Comparison of ENCODE assay signal across 29 mouse cellular contexts in genomic region chr9:117065601-117066000, GRCm38 (mm10).
"Had no signal": no experiment of that assay in that cellular context is flagged by ENCODE, and none has a peak within 500 bp of the region (broad histone marks: within the 10 kb centered on the region; RNA-seq: fewer than 3 reads in every experiment).

No protein-coding gene starts in this region.

- H3K27me3 ChIP-seq: limb, embryonic 12.5 days; limb, embryonic 13.5 days; limb, embryonic 15.5 days; liver, embryonic 12.5 days; liver, embryonic 13.5 days; liver, embryonic 15.5 days; lung, embryonic 15.5 days; midbrain, embryonic 12.5 days; midbrain, embryonic 13.5 days; midbrain, embryonic 15.5 days; neural tube, embryonic 12.5 days; neural tube, embryonic 13.5 days had no signal

- H3K36me3 ChIP-seq: liver, embryonic 12.5 days; liver, embryonic 13.5 days; liver, embryonic 15.5 days; lung, embryonic 15.5 days; midbrain, embryonic 10.5 days; midbrain, embryonic 12.5 days; midbrain, embryonic 13.5 days; midbrain, embryonic 15.5 days; neural tube, embryonic 12.5 days had no signal

- ATAC-seq: liver, embryonic 12.5 days; liver, postnatal 0 days; lung, postnatal 0 days; midbrain, embryonic 13.5 days; midbrain, embryonic 15.5 days; midbrain, embryonic 16.5 days had no signal

- H3K27ac ChIP-seq: limb, embryonic 12.5 days; limb, embryonic 13.5 days; limb, embryonic 15.5 days; liver, embryonic 12.5 days; liver, embryonic 13.5 days; liver, embryonic 14.5 days; liver, embryonic 15.5 days; lung, embryonic 15.5 days; macrophage; midbrain, embryonic 10.5 days; midbrain, embryonic 12.5 days; midbrain, embryonic 13.5 days; midbrain, embryonic 15.5 days; neural tube, embryonic 12.5 days; neural tube, embryonic 13.5 days had no signal

- H3K9me3 ChIP-seq: limb, embryonic 12.5 days; limb, embryonic 13.5 days; limb, embryonic 15.5 days; liver, embryonic 15.5 days; lung, embryonic 15.5 days; midbrain, embryonic 10.5 days; midbrain, embryonic 12.5 days; midbrain, embryonic 13.5 days; midbrain, embryonic 15.5 days; neural tube, embryonic 13.5 days had no signal

- H3K4me1 ChIP-seq: limb, embryonic 15.5 days; liver, embryonic 12.5 days; liver, embryonic 13.5 days; liver, embryonic 15.5 days; midbrain, embryonic 10.5 days; midbrain, embryonic 12.5 days; midbrain, embryonic 13.5 days; midbrain, embryonic 15.5 days; neural tube, embryonic 13.5 days had no signal

- DNase-seq: left cerebral cortex, postnatal 4 days; liver; liver, embryonic 13.5 days; liver, postnatal 0 days; lung, adult 18-20 months; lung, adult 2 months; lung, embryonic 14.5 days; lung, postnatal 10 days; lung, postnatal 14 days; lung, postnatal 36 days; lung, postnatal 4 days; midbrain, embryonic 14.5 days had no signal

- H3K4me3 ChIP-seq: limb, embryonic 12.5 days; limb, embryonic 13.5 days; limb, embryonic 15.5 days; liver, embryonic 12.5 days; liver, embryonic 13.5 days; liver, embryonic 15.5 days; lung, embryonic 15.5 days; midbrain, embryonic 10.5 days; midbrain, embryonic 12.5 days; midbrain, embryonic 13.5 days; midbrain, embryonic 15.5 days; myocyte; neural tube, embryonic 12.5 days; neural tube, embryonic 13.5 days had no signal
